Comparison of ENCODE assay signal across 10 mouse cellular contexts in the genomic region with DNA sequence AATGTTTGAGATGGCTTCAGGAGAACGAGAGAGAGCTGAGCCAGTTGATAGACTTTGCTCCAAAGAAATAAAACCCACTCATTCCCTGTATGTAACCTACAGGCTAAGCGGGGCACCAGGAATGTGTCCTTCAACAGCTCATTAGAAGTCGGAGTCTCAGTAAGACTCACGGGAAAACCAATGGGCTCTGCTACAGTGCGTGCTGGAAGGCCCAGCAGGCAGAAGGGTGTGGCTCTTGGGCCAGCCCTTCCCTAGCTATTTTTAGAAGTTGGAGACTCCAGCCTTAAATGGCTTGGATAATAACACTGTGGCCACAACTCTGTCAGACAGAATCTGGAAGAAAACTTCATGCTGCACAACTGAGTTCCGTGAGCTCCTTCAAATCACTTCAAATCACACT. TPM values are rescaled to one million over a fixed set of nuclear protein-coding genes. Genes with fewer than 3 reads are reported as not detected.
DNase-seq lines count a peak whose midpoint lies in the region; ATAC-seq and TF ChIP-seq lines count a peak whose summit lies in the region.
"Had no signal": no experiment of that assay in that cellular context is flagged by ENCODE, and none has a peak within 500 bp of the region (broad histone marks: within the 10 kb centered on the region; RNA-seq: fewer than 3 reads in every experiment).

No protein-coding gene starts in this region.

- 0 out of 2 replicates have a peak overlapping the region, but pooled peaks have one; percentile 1 for H3K27ac ChIP-seq in layer of hippocampus, adult 2 months
- H3K27ac ChIP-seq in heart, adult 2 months, result peak overlapping the region; percentile 58
- H3K27ac ChIP-seq in limb, embryonic 11.5 days (replicated peaks; ENCODE audit: low read depth, low read length), result no peak overlapping the region
- peak overlapping the region; percentile 58 for H3K27ac ChIP-seq in stomach, embryonic 16.5 days (ENCODE audit: low read length)
- H3K27ac ChIP-seq in kidney, embryonic 14.5 days (ENCODE audit: low read depth, low read length), result no peak overlapping the region
- H3K27ac ChIP-seq: liver, embryonic 13.5 days had no signal

- H3K4me2 ChIP-seq in limb, embryonic 11.5 days (ENCODE audit: low read depth, severe bottlenecking), result no peak overlapping the region
- H3K4me2 ChIP-seq in stomach, embryonic 16.5 days (ENCODE audit: low read depth, low read length), result no peak overlapping the region
- H3K4me2 ChIP-seq in kidney, embryonic 14.5 days (replicated peaks; ENCODE audit: low read depth, low read length), result no peak overlapping the region
- H3K4me2 ChIP-seq: liver, embryonic 13.5 days had no signal

- no peak for TF ChIP-seq EP300 in heart, adult 2 months (IDR thresholded peaks at IDR 0.05; ENCODE audit: insufficient read depth, low read depth, low read length)

- ATAC-seq in limb, embryonic 11.5 days (ENCODE audit: insufficient number of reproducible peaks, low FRiP score, low TSS enrichment, low read depth), result peak; percentile 63; the same call in 1 of the 2 replicates
- ATAC-seq in stomach, embryonic 16.5 days (ENCODE audit: insufficient read depth, low FRiP score), result peak; percentile 86
- no peak for ATAC-seq in kidney, embryonic 14.5 days (ENCODE audit: low FRiP score, low TSS enrichment)

- H3K9me3 ChIP-seq in limb, embryonic 11.5 days (ENCODE audit: control insufficient read depth, low read length), result no peaks in the 10 kb centered on the region
- no peaks in the 10 kb centered on the region for H3K9me3 ChIP-seq in stomach, embryonic 16.5 days (replicated peaks; ENCODE audit: control insufficient read depth, low read length)
- H3K9me3 ChIP-seq in kidney, embryonic 14.5 days (ENCODE audit: control insufficient read depth, low read length), result no peaks in the 10 kb centered on the region
- H3K9me3 ChIP-seq: G1E; liver, embryonic 13.5 days had no signal

- 0 out of 2 replicates have a peak overlapping the region, but pooled peaks have one; percentile 49 for H3K9ac ChIP-seq in heart, adult 2 months (ENCODE audit: low read depth, low read length)
- no peak overlapping the region for H3K9ac ChIP-seq in limb, embryonic 11.5 days (ENCODE audit: low read length)
- no peak overlapping the region for H3K9ac ChIP-seq in stomach, embryonic 16.5 days (ENCODE audit: low read length)
- no peak overlapping the region for H3K9ac ChIP-seq in kidney, embryonic 14.5 days (ENCODE audit: low read depth, low read length)
- H3K9ac ChIP-seq: liver, embryonic 13.5 days had no signal

- no peak overlapping the region for H3K4me3 ChIP-seq in layer of hippocampus, adult 2 months
- H3K4me3 ChIP-seq in heart, adult 2 months, result no peak overlapping the region
- H3K4me3 ChIP-seq in limb, embryonic 11.5 days (ENCODE audit: low read depth, low read length), result no peak overlapping the region
- no peak overlapping the region for H3K4me3 ChIP-seq in stomach, embryonic 16.5 days (replicated peaks; ENCODE audit: low read length)
- no peak overlapping the region for H3K4me3 ChIP-seq in kidney, embryonic 14.5 days (ENCODE audit: low read length)
- H3K4me3 ChIP-seq: liver, embryonic 13.5 days had no signal

- H3K79me2 ChIP-seq in heart, adult 2 months (replicated peaks; ENCODE audit: control insufficient read depth, insufficient read depth, low read length), result no peaks in the 10 kb centered on the region

- no peak for TF ChIP-seq POLR2A in heart, adult 2 months (IDR thresholded peaks at IDR 0.05; ENCODE audit: insufficient read depth, low read depth, low read length)

- no peaks in the 10 kb centered on the region; the same call in 1 of the 2 replicates for H3K4me1 ChIP-seq in heart, adult 2 months (ENCODE audit: control insufficient read depth, insufficient read depth, low read length)
- H3K4me1 ChIP-seq in limb, embryonic 11.5 days (ENCODE audit: control insufficient read depth, insufficient read depth, low read length), result no peaks in the 10 kb centered on the region; the same call in 1 of the 2 replicates
- peaks cover 15% of the 10 kb centered on the region for H3K4me1 ChIP-seq in stomach, embryonic 16.5 days (ENCODE audit: control insufficient read depth, insufficient read depth, low read length)
- peaks cover 5% of the 10 kb centered on the region; the same call in 1 of the 2 replicates for H3K4me1 ChIP-seq in kidney, embryonic 14.5 days (ENCODE audit: control insufficient read depth, insufficient read depth, low read length)

- H3K27me3 ChIP-seq in heart, adult 2 months (ENCODE audit: control insufficient read depth, insufficient read depth, low read length), result no peaks in the 10 kb centered on the region
- peaks cover 6% of the 10 kb centered on the region; the same call in 1 of the 2 replicates for H3K27me3 ChIP-seq in limb, embryonic 11.5 days (ENCODE audit: control insufficient read depth, insufficient read depth, low read length)
- H3K27me3 ChIP-seq in stomach, embryonic 16.5 days (ENCODE audit: control insufficient read depth, insufficient read depth, low read length), result no peaks in the 10 kb centered on the region
- H3K27me3 ChIP-seq in kidney, embryonic 14.5 days (ENCODE audit: control insufficient read depth, insufficient read depth, low read length), result peaks cover 10% of the 10 kb centered on the region

- 16% methylated on average over 6 of the region's 6 CpGs for WGBS in heart, adult 2 months
- 14% methylated on average over 6 of the region's 6 CpGs for WGBS in limb, embryonic 11.5 days
- WGBS in stomach, embryonic 16.5 days, result 20% methylated on average over 6 of the region's 6 CpGs
- 38% methylated on average over 6 of the region's 6 CpGs for WGBS in kidney, embryonic 14.5 days

- no peak for TF ChIP-seq CTCF in layer of hippocampus, adult 2 months (conservative IDR thresholded peaks at IDR 0.05)
- TF ChIP-seq CTCF in heart, adult 2 months (IDR thresholded peaks at IDR 0.05), result no peak

- intact Hi-C loops in heart, adult 2 months (cut with DNase I), result no loop called here
- intact Hi-C loops in left cerebral cortex, postnatal 25 days (cut with DNase I), result no loop called here

- H3K36me3 ChIP-seq in heart, adult 2 months (ENCODE audit: control insufficient read depth, insufficient read depth, low read length), result peaks cover 7% of the 10 kb centered on the region
- H3K36me3 ChIP-seq in limb, embryonic 11.5 days (ENCODE audit: control insufficient read depth, insufficient read depth, low read length), result no peaks in the 10 kb centered on the region
- H3K36me3 ChIP-seq in stomach, embryonic 16.5 days (ENCODE audit: control insufficient read depth, insufficient read depth, low read length), result no peaks in the 10 kb centered on the region
- no peaks in the 10 kb centered on the region for H3K36me3 ChIP-seq in kidney, embryonic 14.5 days (ENCODE audit: control insufficient read depth, insufficient read depth, low read length)
- H3K36me3 ChIP-seq: G1E; liver, embryonic 13.5 days had no signal

- no peak for DNase-seq in layer of hippocampus, adult 2 months (ENCODE audit: low spot score in 2 of 2)
- DNase-seq in layer of hippocampus, adult 9-10 months (ENCODE audit: low spot score), result no peak
- peak; percentile 40 to 66 for DNase-seq in heart, adult 2 months
- DNase-seq in limb, embryonic 11.5 days (ENCODE audit: low spot score), result peak; percentile 65
- DNase-seq in left cerebral cortex, postnatal 25 days (ENCODE audit: low spot score in 2 of 2), result no peak
- DNase-seq in spleen, postnatal 4 days (ENCODE audit: low spot score in 2 of 2), result no peak
- DNase-seq: liver, embryonic 13.5 days had no signal

RNA-seq across cellular contexts. Expression of gene Proser2, which starts 31.1 kb away (rescaled TPM):
- total RNA-seq in layer of hippocampus, adult 2 months (2021), result 1 to 10 TPM; 2.0 to 2.1 TPM
- total RNA-seq in heart, adult 2 months (2021), result 10 to 100 TPM; 12.2 to 16.6 TPM
- polyA plus RNA-seq in heart, adult 2 months (2012; rRNA removed), result 4.7 and 5.0 TPM in 2 replicates
- 3.8 and 4.8 TPM in 2 replicates for polyA plus RNA-seq in limb, embryonic 11.5 days (2014; fragmentation: Nextera tagmentation; extraction: Ambion mirVana)
- 29.0 and 34.5 TPM in 2 replicates for polyA plus RNA-seq in stomach, embryonic 16.5 days (2015; fragmentation: Nextera tagmentation; extraction: Ambion mirVana)
- 1 to 10 TPM; 3.0 to 3.5 TPM for total RNA-seq in left cerebral cortex, postnatal 25 days (2021)
- polyA plus RNA-seq in kidney, embryonic 14.5 days (2014; fragmentation: Nextera tagmentation; extraction: Ambion mirVana), result 10.5 and 11.3 TPM in 2 replicates
- polyA plus RNA-seq: G1E had no signal

Comparison
In these comparisons a context has a peak if more than half of its experiments do, and no peak if none do; other contexts are left out.
1. DNase-seq: peak in heart, adult 2 months (2 of 2) and limb, embryonic 11.5 days (single experiment); none in layer of hippocampus, adult 2 months (0 of 2), layer of hippocampus, adult 9-10 months (single experiment), left cerebral cortex, postnatal 25 days (0 of 2) and spleen, postnatal 4 days (0 of 2).
2. H3K27ac ChIP-seq: peak in layer of hippocampus, adult 2 months (single experiment), heart, adult 2 months (single experiment) and stomach, embryonic 16.5 days (single experiment); none in limb, embryonic 11.5 days (single experiment) and kidney, embryonic 14.5 days (single experiment).